Mouse (Mus musculus) lung, embryonic 14.5 days (tissue): ENCODE data around the gene Tbc1d22b. TPM values are rescaled to one million over a fixed set of nuclear protein-coding genes. Genes with fewer than 3 reads are reported as not detected.

Source experiments
- ATAC-seq: fragments of 200-750 bp; cut with Nextera tagmentation; 2 replicates; pipeline ENCODE4 v1.8.0; 2017; ENCODE audit warnings: mild to moderate bottlenecking, moderate TSS enrichment, moderate library complexity; ENCODE audit not compliant: insufficient read depth
- DNase-seq: peaks from one replicate; pipeline ENCODE4 v3.0.0-alpha.2; 2015
- H3K27ac ChIP-seq: fragments of 300-500 bp; sonication (generic); 2 replicates; pipeline ENCODE4 v1.5.1; 2014; ENCODE audit warnings: low read depth, mild to moderate bottlenecking, moderate library complexity
- H3K27me3 ChIP-seq: fragments of 300-500 bp; sonication (generic); 2 replicates; pipeline ENCODE4 v1.6.1; 2014; ENCODE audit warnings: low read length, control low read depth; ENCODE audit not compliant: insufficient read depth
- H3K36me3 ChIP-seq: fragments of 300-500 bp; sonication (generic); 2 replicates; pipeline ENCODE4 v1.6.1; 2014; ENCODE audit warnings: control low read depth; ENCODE audit not compliant: insufficient read depth
- H3K4me1 ChIP-seq: fragments of 300-500 bp; sonication (generic); 2 replicates; pipeline ENCODE4 v1.6.1; 2014; ENCODE audit warnings: antibody characterized with exemption, control low read depth; ENCODE audit not compliant: insufficient read depth
- H3K4me2 ChIP-seq: fragments of 300-500 bp; sonication (generic); 2 replicates; pipeline ENCODE4 v1.6.1; 2014; ENCODE audit warnings: mild to moderate bottlenecking
- H3K4me3 ChIP-seq: fragments of 300-500 bp; sonication (generic); 2 replicates; pipeline ENCODE4 v1.5.1; 2014; ENCODE audit warnings: low read depth, low read length
- H3K9ac ChIP-seq: fragments of 300-500 bp; sonication (generic); 2 replicates; pipeline ENCODE4 v1.6.1; 2014
- H3K9me3 ChIP-seq: fragments of 300-500 bp; sonication (generic); 2 replicates; pipeline ENCODE4 v1.6.1; 2016; ENCODE audit warnings: low read depth, low read length, control low read depth
- CTCF ChIP-seq: IDR thresholded peaks from 2 replicates; pipeline ENCODE4 v1.5.1; 2016; ENCODE audit warnings: antibody characterized with exemption, low read depth
- WGBS: fragments of 180-500 bp; shearing (Covaris S2); extraction: QIAGEN DNeasy Blood & Tissue Kit; methylation state at CpG from one replicate; pipeline ENCODE4 v1.1.7; 2014; 5-methylcytosine and 5-hydroxymethylcytosine counted together
- polyA plus RNA-seq: library from polyadenylated mRNA; unstranded; fragments of >200 nt; fragmentation: Nextera tagmentation; extraction: Ambion mirVana; gene quantifications from 2 replicates; pipeline ENCODE4 v1.2.1, GENCODE M21; 2014

Tbc1d22b gene
- polyA plus RNA-seq, 1 experiment from 2014 or later: 17.4 TPM

DNA sequence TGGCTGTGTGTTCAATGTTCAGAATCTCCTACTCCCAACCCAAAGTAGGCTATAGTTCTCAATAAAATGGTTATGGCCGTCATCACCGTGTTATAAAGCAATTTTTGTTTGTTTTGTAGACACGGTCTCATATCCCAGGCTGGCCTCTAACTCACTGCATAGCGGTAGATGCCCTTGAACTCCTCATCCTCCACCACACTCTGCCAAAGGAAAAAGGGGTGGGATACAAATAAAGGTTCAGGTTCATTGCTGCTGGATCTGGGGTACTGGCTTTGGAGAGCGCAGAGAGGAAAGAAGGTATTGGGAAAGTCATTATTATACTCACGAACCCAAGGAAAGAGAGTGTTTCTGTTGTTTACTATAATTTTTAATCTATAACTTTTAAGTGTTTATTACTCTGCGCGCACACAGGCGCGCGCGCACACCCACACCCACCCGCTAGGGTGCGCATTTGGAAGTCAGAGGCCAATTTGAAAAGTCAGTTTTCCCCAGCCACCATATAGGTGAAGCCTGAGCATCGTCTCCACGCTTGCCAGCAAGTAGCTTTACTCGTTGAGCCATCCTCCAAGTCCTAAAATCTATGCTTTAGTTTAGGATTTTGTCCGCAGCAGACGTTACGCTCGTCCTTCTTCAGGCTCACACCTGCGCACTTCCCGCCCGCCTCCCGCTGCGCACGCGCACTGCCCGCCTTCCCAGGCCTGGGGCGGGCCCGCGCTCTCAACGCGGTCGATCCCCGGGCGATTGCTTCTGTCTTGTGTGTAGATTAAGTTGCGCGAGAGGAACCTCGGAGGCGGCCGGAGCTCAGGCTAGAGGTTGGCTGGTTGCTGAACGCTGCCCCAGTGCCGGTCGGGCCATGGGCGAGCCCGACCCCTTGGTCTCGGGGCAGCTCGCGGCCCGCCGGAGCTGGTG lies 64.8 kb downstream of the Tbc1d22b start, which contains the start of the genes Rnf8 and Gm28043:
TSS of gene Rnf8 (plus strand) at position 676 of the 909 bp plus-strand sequence.
TSS of gene Gm28043 (plus strand) at position 762 of the 909 bp plus-strand sequence.
- Histone ChIP-seq H3K9me3 (no peaks in the 10 kb centered on the region), H3K27me3 (no peaks in the 10 kb centered on the region), H3K4me2 (peak within 1 kb of the TSS; percentile 92), H3K27ac (peak within 1 kb of the TSS; percentile 97), H3K36me3 (peaks cover 2% of the 10 kb centered on the region), H3K9ac (peak within 1 kb of the TSS; percentile 98), H3K4me1 (0 out of 2 replicates have a peak, but pooled peaks cover 6% of the 10 kb centered on the region), H3K4me3 (peak within 1 kb of the TSS; percentile 99)
- TF ChIP-seq CTCF: peak; percentile 71
- peak; percentile 91 for ATAC-seq
- 2% methylated on average over 52 of the region's 52 CpGs for WGBS
- DNase-seq: peak; percentile 97

DNA sequence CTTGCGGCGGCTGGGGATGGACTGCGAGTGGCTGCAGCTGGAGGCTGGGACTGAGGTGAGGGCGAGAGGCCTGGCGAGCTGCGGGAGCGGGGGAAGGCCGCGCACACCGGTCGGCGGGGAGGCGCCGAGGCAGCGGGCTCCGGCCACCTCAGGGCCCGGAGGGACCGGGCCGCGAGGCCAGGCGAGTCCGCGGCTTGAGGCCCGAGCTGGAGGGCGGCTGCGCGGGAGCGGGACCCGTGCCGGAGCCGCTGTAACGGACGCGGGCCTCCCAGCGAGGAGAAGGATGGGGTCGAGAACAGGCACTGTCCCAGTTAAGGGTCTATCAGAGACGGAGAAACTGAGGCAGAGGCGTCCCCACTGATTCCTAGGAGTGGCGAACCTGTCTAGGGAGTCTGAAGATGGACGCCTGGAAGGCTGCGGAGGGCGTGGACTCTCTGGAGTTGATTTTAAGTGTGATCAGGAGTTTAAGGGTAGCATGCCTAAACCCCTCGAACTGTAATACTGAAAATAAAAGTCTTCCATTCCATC lies 65.5 kb downstream of the Tbc1d22b start:
- Histone ChIP-seq H3K9me3 (no peaks in the 10 kb centered on the region), H3K4me2 (peak overlapping the region; percentile 92), H3K9ac (peak overlapping the region; percentile 98), H3K36me3 (peaks cover 9% of the 10 kb centered on the region), H3K4me1 (0 out of 2 replicates have a peak, but pooled peaks cover 6% of the 10 kb centered on the region), H3K4me3 (peak overlapping the region; percentile 99), H3K27ac (peak overlapping the region; percentile 97), H3K27me3 (no peaks in the 10 kb centered on the region)
- TF ChIP-seq CTCF: no peak
- under 1% methylated on average over 43 of the region's 43 CpGs for WGBS
- ATAC-seq (peak; percentile 17; the same call in 1 of the 2 replicates), DNase-seq (peak; percentile 36)

DNA sequence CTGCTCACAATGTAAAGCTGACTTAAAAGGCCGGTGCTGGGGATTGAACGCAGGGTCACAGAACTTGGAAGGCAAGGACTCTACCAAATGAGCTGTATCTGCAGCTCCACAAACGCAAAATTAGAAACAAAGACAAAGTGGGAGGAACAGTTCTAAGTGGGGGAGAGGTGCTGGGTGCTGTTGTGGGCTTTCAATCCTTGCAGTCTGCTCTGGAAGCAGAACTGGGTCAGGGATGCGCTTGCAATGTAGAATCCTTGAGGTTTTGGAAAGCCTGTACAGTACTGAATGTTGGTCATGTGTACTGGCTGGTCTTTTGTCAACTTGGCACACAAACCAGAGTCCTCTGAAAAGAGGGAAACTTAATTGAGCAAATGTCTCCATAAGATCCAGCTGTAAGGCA lies 66.0 kb downstream of the Tbc1d22b start:
- H3K27me3 ChIP-seq: no peaks in the 10 kb centered on the region
- peaks cover 14% of the 10 kb centered on the region for H3K36me3 ChIP-seq
- H3K9me3 ChIP-seq: no peaks in the 10 kb centered on the region
- H3K4me2 ChIP-seq: peak overlapping the region; percentile 92
- peak overlapping the region; percentile 98 for H3K9ac ChIP-seq
- H3K4me1 ChIP-seq: 0 out of 2 replicates have a peak, but pooled peaks cover 6% of the 10 kb centered on the region
- no peak for TF ChIP-seq CTCF
- DNase-seq (peak; percentile 6), ATAC-seq (no peak)
- no peak overlapping the region for H3K27ac ChIP-seq
- WGBS: 7% methylated on average over 4 of the region's 4 CpGs
- H3K4me3 ChIP-seq: peak overlapping the region; percentile 99

DNA sequence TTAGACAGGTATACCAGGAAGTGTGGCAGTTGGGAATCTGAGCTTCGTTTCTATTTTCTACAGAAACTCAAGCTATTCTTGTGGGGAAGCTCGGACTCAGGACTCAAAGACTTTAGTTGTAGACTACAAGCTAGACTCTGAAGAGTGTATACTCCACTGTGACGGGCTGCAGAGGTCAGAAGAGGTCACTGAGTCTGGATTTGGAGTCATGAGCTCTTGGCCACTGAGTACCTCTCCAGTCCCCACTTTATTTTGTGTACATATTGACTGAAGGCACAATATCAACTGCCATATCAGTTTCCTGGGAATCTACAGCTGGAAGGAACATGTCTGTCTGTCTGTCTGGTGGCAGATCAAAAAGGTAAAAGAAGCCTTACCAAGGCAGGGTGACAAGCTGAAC lies 69.6 kb downstream of the Tbc1d22b start:
- ATAC-seq (no peak), DNase-seq (no peak)
- Histone ChIP-seq H3K36me3 (peaks cover 50% of the 10 kb centered on the region), H3K9ac (no peak overlapping the region), H3K4me1 (0 out of 2 replicates have a peak, but pooled peaks cover 3% of the 10 kb centered on the region), H3K4me3 (no peak overlapping the region), H3K27ac (no peak overlapping the region), H3K27me3 (no peaks in the 10 kb centered on the region), H3K9me3 (no peaks in the 10 kb centered on the region), H3K4me2 (no peak overlapping the region)
- 63% methylated on average over 3 of the region's 3 CpGs for WGBS
- no peak for TF ChIP-seq CTCF

DNA sequence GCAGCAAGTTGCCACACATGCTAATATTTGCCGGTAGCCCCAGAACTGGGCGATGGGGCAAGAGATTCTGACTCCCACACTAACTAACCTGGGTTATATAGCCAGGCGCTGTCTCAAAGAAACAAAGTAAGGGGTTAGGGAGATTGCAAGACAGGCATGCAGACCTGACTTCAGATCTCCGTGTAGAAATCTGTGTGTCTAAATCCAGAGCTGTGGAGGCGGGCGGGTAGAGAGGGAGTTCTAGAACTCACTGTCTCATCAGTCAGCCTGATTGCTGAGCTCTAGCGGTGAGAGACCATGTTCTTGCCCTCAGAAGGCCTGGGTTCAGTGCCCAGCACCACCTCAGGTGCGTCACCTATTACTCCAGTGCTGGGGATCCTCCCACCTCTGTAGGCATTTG lies 73.9 kb downstream of the Tbc1d22b start:
- H3K27me3 ChIP-seq: no peaks in the 10 kb centered on the region
- H3K9ac ChIP-seq: no peak overlapping the region
- no peak for TF ChIP-seq CTCF
- no peak for DNase-seq
- H3K4me1 ChIP-seq: no peaks in the 10 kb centered on the region
- no peak for ATAC-seq
- no peak overlapping the region for H3K4me2 ChIP-seq
- no peak overlapping the region for H3K4me3 ChIP-seq
- peaks cover 91% of the 10 kb centered on the region for H3K36me3 ChIP-seq
- H3K9me3 ChIP-seq: no peaks in the 10 kb centered on the region
- H3K27ac ChIP-seq: no peak overlapping the region
- 89% methylated on average over 8 of the region's 8 CpGs for WGBS

DNA sequence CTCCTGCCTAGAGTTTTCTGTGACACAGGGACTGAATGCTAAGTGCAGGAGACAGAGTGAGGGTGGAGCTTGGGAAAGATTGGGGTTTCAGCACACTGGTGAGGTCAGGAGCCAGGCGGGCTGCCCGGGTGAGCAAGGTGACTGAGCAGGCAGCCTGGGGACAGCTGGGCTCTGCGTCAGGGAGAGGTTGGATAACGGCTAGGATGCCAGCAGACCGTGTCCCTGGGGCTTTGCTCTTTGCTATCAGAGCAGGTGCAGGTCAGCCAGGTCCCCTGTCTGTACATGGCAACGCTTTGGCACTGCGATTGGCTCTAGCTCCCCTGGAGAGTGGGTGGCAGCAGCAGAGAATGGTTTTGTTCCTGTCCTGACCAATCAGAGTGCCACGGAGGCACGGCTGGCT lies 77.7 kb downstream of the Tbc1d22b start:
- Histone ChIP-seq H3K36me3 (peaks cover 96% of the 10 kb centered on the region), H3K4me3 (no peak overlapping the region), H3K27me3 (no peaks in the 10 kb centered on the region), H3K4me1 (no peaks in the 10 kb centered on the region), H3K4me2 (no peak overlapping the region), H3K27ac (no peak overlapping the region), H3K9ac (no peak overlapping the region), H3K9me3 (no peaks in the 10 kb centered on the region)
- DNase-seq (no peak), ATAC-seq (no peak)
- WGBS: 91% methylated on average over 9 of the region's 9 CpGs
- no peak for TF ChIP-seq CTCF

DNA sequence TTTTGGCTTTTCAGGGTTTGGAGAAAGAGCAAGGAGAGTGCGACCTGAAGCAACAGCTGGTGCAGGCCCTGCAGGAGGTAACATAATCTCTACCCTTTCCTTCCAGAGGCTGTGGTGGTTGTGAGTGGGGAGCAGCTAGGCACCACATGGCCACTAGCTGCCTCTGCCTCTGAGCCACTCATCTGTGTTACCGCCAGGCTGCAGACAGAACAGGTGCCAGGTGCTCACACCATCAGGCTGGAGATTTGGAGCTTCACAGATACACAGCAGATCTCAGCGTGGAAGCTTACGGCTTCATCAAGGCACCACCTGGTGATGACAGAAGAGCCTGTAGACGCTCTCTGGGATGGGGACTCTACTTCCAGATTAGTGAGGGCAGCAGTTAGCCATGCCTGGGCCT lies 79.4 kb downstream of the Tbc1d22b start:
- no peak for ATAC-seq

More for the DNA sequence above, 79.4 kb downstream of the Tbc1d22b start:
- Histone ChIP-seq H3K36me3 (peaks cover 89% of the 10 kb centered on the region), H3K9ac (no peak overlapping the region), H3K27ac (no peak overlapping the region), H3K4me2 (no peak overlapping the region), H3K4me3 (no peak overlapping the region), H3K27me3 (no peaks in the 10 kb centered on the region), H3K4me1 (no peaks in the 10 kb centered on the region), H3K9me3 (no peaks in the 10 kb centered on the region)
- WGBS: 90% methylated on average over 5 of the region's 5 CpGs
- TF ChIP-seq CTCF: no peak
- DNase-seq: no peak
